Mouse (Mus musculus): Measurements from ENCODE around the gene Gm17409. TPM values are rescaled to one million over a fixed set of nuclear protein-coding genes. Genes with fewer than 3 reads are reported as not detected.

Gene Gm17409
- polyA plus RNA-seq (2014; fragmentation: Nextera tagmentation; extraction: Ambion mirVana): 0.19 TPM in 1 of 2 replicates, not detected in the other

DNA sequence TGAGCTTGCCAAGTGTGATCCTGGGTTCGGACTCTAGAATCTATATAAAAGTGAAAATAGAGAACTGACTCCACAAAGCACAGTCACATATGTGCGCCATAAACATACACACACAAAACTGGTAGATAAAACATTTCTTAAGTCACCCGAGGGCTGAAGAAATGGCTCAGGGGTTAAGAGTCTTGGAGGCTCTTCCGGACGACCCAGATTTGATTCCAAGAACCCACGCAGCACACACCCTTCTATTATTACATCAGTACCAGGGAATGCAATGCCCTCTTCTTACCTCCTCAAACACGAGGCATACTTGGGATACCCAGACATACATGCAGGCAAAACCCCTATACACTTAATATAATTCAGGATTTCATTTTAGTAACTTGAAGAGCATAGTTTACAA, at the start of gene Gm17409:
Gene Gm17409 (plus strand): TSS at position 301 of the 400 bp plus-strand sequence.
- ATAC-seq (replicated peaks; ENCODE audit: low FRiP score, low TSS enrichment, low read depth) (no peak), DNase-seq (ENCODE audit: low spot score) (no peak)
- 91% methylated on average over 7 of the region's 7 CpGs for WGBS
- H3K9me3 ChIP-seq (ENCODE audit: control insufficient read depth, low read length): peaks cover 3% of the 10 kb centered on the region; the same call in 1 of the 2 replicates
- H3K4me1 ChIP-seq (replicated peaks; ENCODE audit: control insufficient read depth, insufficient read depth, low read length): no peaks in the 10 kb centered on the region
- H3K36me3 ChIP-seq (ENCODE audit: control insufficient read depth, insufficient read depth, low read length): peaks cover 68% of the 10 kb centered on the region
- H3K4me3 ChIP-seq (ENCODE audit: low read depth, low read length): no peak within 1 kb of the TSS
- H3K27ac ChIP-seq (ENCODE audit: low read depth): no peak within 1 kb of the TSS
- H3K4me2 ChIP-seq (ENCODE audit: low read length): no peak within 1 kb of the TSS
- H3K27me3 ChIP-seq (replicated peaks; ENCODE audit: control insufficient read depth, insufficient read depth, low read length): no peaks in the 10 kb centered on the region
- no peak within 1 kb of the TSS for H3K9ac ChIP-seq (ENCODE audit: low read length)

DNA sequence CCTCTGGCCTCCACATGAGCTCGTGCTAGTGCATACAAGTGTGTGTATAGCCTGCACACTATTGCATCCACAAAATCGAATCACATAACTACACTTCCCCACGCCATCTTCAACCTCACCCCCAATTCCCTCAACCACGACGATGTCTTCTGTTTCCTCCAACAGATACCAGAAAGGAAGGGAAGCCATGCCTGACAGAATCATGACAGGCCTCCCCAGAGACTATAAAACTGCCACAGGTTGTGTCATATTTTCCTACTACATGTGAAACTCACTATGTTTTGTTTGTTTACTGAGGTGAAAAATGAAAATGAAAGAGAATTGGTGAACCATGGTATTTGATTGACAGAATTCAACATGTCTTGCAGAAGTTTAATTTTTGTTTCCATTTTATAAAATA, 46.6 kb upstream of the Gm17409 start:
- ATAC-seq (replicated peaks; ENCODE audit: low FRiP score, low TSS enrichment, low read depth) (no peak), DNase-seq (ENCODE audit: low spot score) (no peak)
- H3K27ac ChIP-seq (ENCODE audit: low read depth): no peak overlapping the region
- H3K4me2 ChIP-seq (ENCODE audit: low read length): no peak overlapping the region
- H3K36me3 ChIP-seq (ENCODE audit: control insufficient read depth, insufficient read depth, low read length): no peaks in the 10 kb centered on the region
- no peaks in the 10 kb centered on the region for H3K27me3 ChIP-seq (replicated peaks; ENCODE audit: control insufficient read depth, insufficient read depth, low read length)
- no peaks in the 10 kb centered on the region for H3K4me1 ChIP-seq (replicated peaks; ENCODE audit: control insufficient read depth, insufficient read depth, low read length)
- WGBS: 85% methylated on average over 5 of the region's 5 CpGs
- H3K9me3 ChIP-seq (ENCODE audit: control insufficient read depth, low read length): no peaks in the 10 kb centered on the region
- no peak overlapping the region for H3K4me3 ChIP-seq (ENCODE audit: low read depth, low read length)
- H3K9ac ChIP-seq (ENCODE audit: low read length): no peak overlapping the region

DNA sequence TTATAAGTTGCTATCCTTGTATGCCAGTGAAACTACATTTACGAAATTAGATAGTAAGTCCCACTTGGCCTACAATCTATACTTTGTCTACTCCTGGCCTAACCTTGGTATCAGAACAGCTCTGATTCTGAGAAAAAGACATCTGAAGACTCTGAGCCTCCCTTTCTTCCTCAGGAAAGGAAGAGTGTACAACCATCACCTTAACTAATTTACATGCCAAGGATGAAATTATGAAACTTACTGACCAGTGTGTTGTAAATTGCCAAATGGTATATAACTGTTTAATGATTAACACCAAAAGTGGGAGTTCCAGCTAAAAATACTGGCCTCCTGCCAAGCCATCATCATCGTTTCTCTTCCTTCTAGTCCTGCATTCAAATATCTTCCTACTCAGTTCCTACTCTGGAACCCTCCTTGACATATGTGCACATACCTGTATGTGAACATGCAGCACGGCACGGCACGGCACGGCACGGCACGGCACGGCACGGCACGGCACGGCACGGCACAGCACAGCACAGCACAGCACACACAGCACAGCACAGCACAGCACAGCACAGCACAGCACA, 44.4 kb upstream of the Gm17409 start:
- ATAC-seq (replicated peaks; ENCODE audit: low FRiP score, low TSS enrichment, low read depth): no peak
- no peaks in the 10 kb centered on the region for H3K27me3 ChIP-seq (replicated peaks; ENCODE audit: control insufficient read depth, insufficient read depth, low read length)
- H3K27ac ChIP-seq (ENCODE audit: low read depth): no peak overlapping the region
- no peak overlapping the region for H3K4me2 ChIP-seq (ENCODE audit: low read length)
- H3K9ac ChIP-seq (ENCODE audit: low read length): no peak overlapping the region
- WGBS: 92% methylated on average over 13 of the region's 13 CpGs
- no peak overlapping the region for H3K4me3 ChIP-seq (ENCODE audit: low read depth, low read length)
- no peaks in the 10 kb centered on the region for H3K36me3 ChIP-seq (ENCODE audit: control insufficient read depth, insufficient read depth, low read length)
- no peak for DNase-seq (ENCODE audit: low spot score)
- H3K9me3 ChIP-seq (ENCODE audit: control insufficient read depth, low read length): no peaks in the 10 kb centered on the region
- H3K4me1 ChIP-seq (replicated peaks; ENCODE audit: control insufficient read depth, insufficient read depth, low read length): no peaks in the 10 kb centered on the region

DNA sequence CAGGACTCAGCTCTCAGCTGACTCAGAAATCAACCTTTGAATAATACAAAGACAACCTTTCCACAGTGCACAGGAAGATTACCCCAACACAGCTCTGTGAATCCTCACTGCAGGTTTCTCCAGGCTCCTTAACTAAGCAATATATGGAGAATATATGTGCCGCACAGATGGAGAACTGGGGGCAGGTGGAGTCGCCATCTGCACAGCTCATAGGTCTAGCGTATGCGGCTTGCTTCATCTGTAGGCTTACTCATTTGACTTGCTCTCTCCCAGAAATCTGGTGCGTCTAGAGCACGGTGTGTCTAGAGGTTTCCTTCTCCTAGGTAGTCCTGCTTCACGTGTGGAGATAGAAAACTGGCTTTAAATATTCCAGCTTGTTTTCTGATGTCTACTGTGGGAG, 37.7 kb upstream of the Gm17409 start:
- Histone ChIP-seq H3K27ac (ENCODE audit: low read depth) (no peak overlapping the region), H3K4me1 (replicated peaks; ENCODE audit: control insufficient read depth, insufficient read depth, low read length) (peaks cover 15% of the 10 kb centered on the region), H3K4me3 (ENCODE audit: low read depth, low read length) (no peak overlapping the region), H3K4me2 (ENCODE audit: low read length) (no peak overlapping the region), H3K36me3 (ENCODE audit: control insufficient read depth, insufficient read depth, low read length) (no peaks in the 10 kb centered on the region), H3K27me3 (replicated peaks; ENCODE audit: control insufficient read depth, insufficient read depth, low read length) (no peaks in the 10 kb centered on the region), H3K9me3 (ENCODE audit: control insufficient read depth, low read length) (no peaks in the 10 kb centered on the region), H3K9ac (ENCODE audit: low read length) (no peak overlapping the region)
- WGBS: 95% methylated on average over 7 of the region's 7 CpGs
- DNase-seq (ENCODE audit: low spot score): no peak
- no peak for ATAC-seq (replicated peaks; ENCODE audit: low FRiP score, low TSS enrichment, low read depth)

DNA sequence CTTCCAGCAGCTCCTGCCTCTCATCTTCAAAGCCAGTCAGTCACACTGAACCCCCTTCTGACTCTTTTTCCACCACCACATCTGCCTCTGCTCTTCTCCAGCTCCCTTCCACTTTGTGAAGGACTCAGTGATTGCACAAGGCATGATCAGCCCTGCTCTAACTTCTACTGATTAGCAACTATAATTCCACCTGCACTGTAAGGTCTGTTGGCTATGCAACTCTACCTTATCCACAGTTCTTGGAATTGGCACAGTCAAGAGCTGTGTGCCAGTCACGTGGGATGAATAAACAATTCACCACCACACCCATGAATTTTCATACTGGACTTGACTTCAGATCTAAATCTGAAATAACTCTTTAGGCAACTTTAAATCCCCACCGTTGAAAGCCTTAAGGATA, 36.6 kb upstream of the Gm17409 start:
- Histone ChIP-seq H3K27ac (ENCODE audit: low read depth) (no peak overlapping the region), H3K4me3 (ENCODE audit: low read depth, low read length) (no peak overlapping the region), H3K4me1 (replicated peaks; ENCODE audit: control insufficient read depth, insufficient read depth, low read length) (peaks cover 15% of the 10 kb centered on the region), H3K4me2 (ENCODE audit: low read length) (no peak overlapping the region), H3K36me3 (ENCODE audit: control insufficient read depth, insufficient read depth, low read length) (no peaks in the 10 kb centered on the region), H3K9ac (ENCODE audit: low read length) (no peak overlapping the region), H3K27me3 (replicated peaks; ENCODE audit: control insufficient read depth, insufficient read depth, low read length) (no peaks in the 10 kb centered on the region), H3K9me3 (ENCODE audit: control insufficient read depth, low read length) (no peaks in the 10 kb centered on the region)
- ATAC-seq (replicated peaks; ENCODE audit: low FRiP score, low TSS enrichment, low read depth): no peak
- 78% methylated on average over 2 of the region's 2 CpGs for WGBS
- DNase-seq (ENCODE audit: low spot score): no peak

DNA sequence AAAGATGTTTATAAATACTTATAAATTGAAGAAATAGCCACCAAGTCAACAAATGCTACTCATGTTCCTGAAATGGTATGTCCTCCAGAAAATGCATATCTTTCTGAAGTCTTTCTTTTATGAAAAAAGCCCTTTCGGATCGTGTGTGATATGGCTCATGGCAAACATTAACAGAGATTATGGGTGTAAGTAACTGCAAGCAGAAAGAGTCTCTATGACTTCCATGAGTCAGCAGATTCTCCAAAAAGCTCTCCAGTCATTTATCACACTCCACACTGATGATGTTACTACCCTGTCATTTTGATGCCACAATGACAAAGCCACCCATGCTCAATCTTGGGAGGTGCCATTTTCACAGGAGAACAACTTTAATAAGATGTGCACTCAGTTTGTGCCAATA, 35.5 kb upstream of the Gm17409 start:
- ATAC-seq (replicated peaks; ENCODE audit: low FRiP score, low TSS enrichment, low read depth) (peak; percentile 50; the same call in 1 of the 2 replicates), DNase-seq (ENCODE audit: low spot score) (no peak)
- Histone ChIP-seq H3K9me3 (ENCODE audit: control insufficient read depth, low read length) (no peaks in the 10 kb centered on the region), H3K27ac (ENCODE audit: low read depth) (no peak overlapping the region; the same call in 1 of the 2 replicates), H3K36me3 (ENCODE audit: control insufficient read depth, insufficient read depth, low read length) (peaks cover 9% of the 10 kb centered on the region; the same call in 1 of the 2 replicates), H3K4me2 (ENCODE audit: low read length) (no peak overlapping the region), H3K4me3 (ENCODE audit: low read depth, low read length) (no peak overlapping the region), H3K4me1 (replicated peaks; ENCODE audit: control insufficient read depth, insufficient read depth, low read length) (peaks cover 15% of the 10 kb centered on the region), H3K9ac (ENCODE audit: low read length) (no peak overlapping the region), H3K27me3 (replicated peaks; ENCODE audit: control insufficient read depth, insufficient read depth, low read length) (no peaks in the 10 kb centered on the region)
- WGBS: 36% methylated on average over 2 of the region's 2 CpGs

DNA sequence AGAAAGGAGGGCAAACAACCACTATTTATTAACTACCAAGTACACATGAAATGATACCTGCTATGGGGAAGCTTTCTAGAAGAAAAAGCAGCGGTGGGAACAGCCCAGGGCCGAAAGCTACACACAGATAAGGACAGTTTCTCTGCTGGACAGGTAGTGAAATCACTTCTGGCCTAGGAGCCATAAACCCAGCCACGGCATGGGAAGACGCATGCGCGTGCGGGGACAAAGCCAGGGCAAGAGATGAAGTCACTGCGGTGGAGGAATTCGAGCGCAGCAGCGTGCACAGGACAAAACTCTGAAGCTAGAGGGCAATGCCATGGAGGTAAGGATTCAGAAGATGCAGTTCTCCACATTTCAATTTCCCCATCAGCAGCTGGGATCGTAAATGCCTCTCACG, 34.4 kb upstream of the Gm17409 start:
- Histone ChIP-seq H3K4me1 (replicated peaks; ENCODE audit: control insufficient read depth, insufficient read depth, low read length) (peaks cover 15% of the 10 kb centered on the region), H3K27ac (ENCODE audit: low read depth) (peak overlapping the region; percentile 18; the same call in 1 of the 2 replicates), H3K9ac (ENCODE audit: low read length) (no peak overlapping the region), H3K9me3 (ENCODE audit: control insufficient read depth, low read length) (no peaks in the 10 kb centered on the region), H3K4me2 (ENCODE audit: low read length) (no peak overlapping the region), H3K36me3 (ENCODE audit: control insufficient read depth, insufficient read depth, low read length) (peaks cover 9% of the 10 kb centered on the region; the same call in 1 of the 2 replicates), H3K4me3 (ENCODE audit: low read depth, low read length) (no peak overlapping the region), H3K27me3 (replicated peaks; ENCODE audit: control insufficient read depth, insufficient read depth, low read length) (no peaks in the 10 kb centered on the region)
- DNase-seq (ENCODE audit: low spot score): peak; percentile 67
- ATAC-seq (replicated peaks; ENCODE audit: low FRiP score, low TSS enrichment, low read depth): peak; percentile 32; the same call in 1 of the 2 replicates
- 74% methylated on average over 13 of the region's 13 CpGs for WGBS

DNA sequence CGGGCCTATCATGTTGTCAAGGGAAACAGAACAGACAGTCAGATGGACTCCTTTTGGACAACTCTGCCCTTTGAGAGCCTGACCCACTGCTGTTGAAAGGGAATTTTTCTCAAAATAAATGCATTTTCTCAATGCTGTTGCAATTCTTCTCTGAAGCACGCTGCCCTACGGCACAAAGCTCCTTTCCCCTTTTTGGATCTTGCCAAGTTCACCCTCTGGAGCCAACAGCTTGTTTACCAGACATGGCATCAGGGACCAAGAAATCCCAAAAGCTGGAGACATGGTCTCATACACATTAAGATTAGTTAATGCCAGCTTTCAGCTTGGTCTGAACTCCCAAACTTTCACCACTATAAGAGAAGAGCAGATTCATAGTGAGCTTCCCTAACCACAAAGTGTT, 33.0 kb upstream of the Gm17409 start:
- Histone ChIP-seq H3K36me3 (ENCODE audit: control insufficient read depth, insufficient read depth, low read length) (peaks cover 9% of the 10 kb centered on the region; the same call in 1 of the 2 replicates), H3K27me3 (replicated peaks; ENCODE audit: control insufficient read depth, insufficient read depth, low read length) (no peaks in the 10 kb centered on the region), H3K4me2 (ENCODE audit: low read length) (no peak overlapping the region), H3K9me3 (ENCODE audit: control insufficient read depth, low read length) (no peaks in the 10 kb centered on the region), H3K27ac (ENCODE audit: low read depth) (no peak overlapping the region), H3K9ac (ENCODE audit: low read length) (no peak overlapping the region), H3K4me1 (replicated peaks; ENCODE audit: control insufficient read depth, insufficient read depth, low read length) (peaks cover 15% of the 10 kb centered on the region), H3K4me3 (ENCODE audit: low read depth, low read length) (no peak overlapping the region)
- ATAC-seq (replicated peaks; ENCODE audit: low FRiP score, low TSS enrichment, low read depth) (no peak), DNase-seq (ENCODE audit: low spot score) (no peak)
- whole genome bisulfite sequencing: 92% methylated on average over 3 of the region's 3 CpGs

DNA sequence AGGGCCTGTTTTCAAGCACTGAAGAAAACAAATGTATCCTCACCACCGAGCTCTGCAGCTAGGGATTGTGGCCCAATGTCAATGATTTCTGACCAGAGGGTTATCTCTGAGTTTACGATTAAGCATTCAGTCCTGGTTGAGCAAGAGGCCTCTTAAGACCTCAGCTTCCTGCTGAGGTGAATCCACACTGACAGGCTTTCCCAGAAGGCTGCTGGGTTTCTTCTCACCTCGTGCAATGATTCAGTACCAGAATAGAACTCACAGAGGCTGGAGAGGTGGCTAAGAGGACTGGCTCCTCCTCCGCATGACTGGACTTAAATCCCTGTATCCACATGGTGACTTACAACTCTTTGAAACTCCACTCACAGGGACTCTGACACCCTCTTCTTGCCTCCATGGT, 26.8 kb upstream of the Gm17409 start:
- Histone ChIP-seq H3K27me3 (replicated peaks; ENCODE audit: control insufficient read depth, insufficient read depth, low read length) (no peaks in the 10 kb centered on the region), H3K27ac (ENCODE audit: low read depth) (no peak overlapping the region), H3K9me3 (ENCODE audit: control insufficient read depth, low read length) (no peaks in the 10 kb centered on the region), H3K9ac (ENCODE audit: low read length) (no peak overlapping the region), H3K36me3 (ENCODE audit: control insufficient read depth, insufficient read depth, low read length) (peaks cover 31% of the 10 kb centered on the region), H3K4me3 (ENCODE audit: low read depth, low read length) (no peak overlapping the region), H3K4me1 (replicated peaks; ENCODE audit: control insufficient read depth, insufficient read depth, low read length) (no peaks in the 10 kb centered on the region), H3K4me2 (ENCODE audit: low read length) (no peak overlapping the region)
- DNase-seq (ENCODE audit: low spot score) (no peak), ATAC-seq (replicated peaks; ENCODE audit: low FRiP score, low TSS enrichment, low read depth) (no peak)
- 76% methylated on average over 4 of the region's 4 CpGs for WGBS

Data from intestine, embryonic 14.5 days (tissue).